Mouse (Mus musculus): ENCODE measurements around the gene Inpp5a. TPM values are rescaled to one million over a fixed set of nuclear protein-coding genes. Genes with fewer than 3 reads are reported as not detected.
"Not testable (repeated sequence)": the region's sequence is repeated elsewhere in the genome, so short reads cannot be mapped to it uniquely, and the experiment has no call there.

Gene Inpp5a
- total RNA-seq, 4 experiments from 2014 or later: 85.2 to 98.8 (median 89.6) TPM

GRCm38 (mm10) chr7:139400926-139401325 lies 12.0 kb downstream of the Inpp5a start:
- no peak for DNase-seq

DNA sequence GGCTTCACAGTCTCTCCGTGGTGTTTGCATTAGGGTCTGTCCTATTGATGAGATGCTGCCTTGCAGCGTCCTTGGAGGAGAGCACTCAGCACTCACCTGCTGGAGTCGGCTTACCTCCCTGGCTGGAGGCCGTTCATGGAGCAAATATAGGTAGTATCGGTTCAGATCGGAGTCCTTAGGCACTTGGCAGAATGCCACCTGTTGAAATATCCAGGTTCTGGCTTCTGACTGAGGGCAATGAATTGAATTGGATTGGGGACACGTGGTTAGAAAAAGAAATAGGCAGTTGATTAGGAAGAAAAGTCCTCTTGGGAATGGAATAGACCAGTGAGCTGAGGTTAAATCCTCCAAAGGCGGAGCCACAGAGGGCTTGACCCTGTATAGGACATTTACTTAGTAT lies 12.9 kb downstream of the Inpp5a start:
- no peak for DNase-seq

DNA sequence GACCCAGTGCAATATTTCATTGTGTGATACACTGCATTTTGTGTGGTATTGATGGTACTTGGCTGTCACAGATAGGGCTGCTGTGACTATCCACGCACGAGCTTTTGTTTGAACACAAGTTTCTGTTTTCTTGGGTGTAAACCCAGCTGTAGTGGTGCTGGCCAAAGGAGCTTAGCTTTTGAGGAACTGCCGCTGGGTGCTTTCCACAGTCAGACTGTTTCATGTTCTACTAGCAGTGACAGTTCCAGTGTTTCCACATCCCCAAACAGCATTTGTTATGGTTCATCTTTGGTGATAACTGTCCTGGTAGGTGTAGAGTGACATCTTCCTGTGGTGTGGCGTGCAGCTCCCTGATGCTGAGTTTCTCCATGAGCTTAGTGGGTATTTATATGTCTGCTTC lies 13.8 kb downstream of the Inpp5a start:
- DNase-seq: no peak

GRCm38 (mm10) chr7:139406581-139406980 lies 17.7 kb downstream of the Inpp5a start:
- no peak for DNase-seq

DNA sequence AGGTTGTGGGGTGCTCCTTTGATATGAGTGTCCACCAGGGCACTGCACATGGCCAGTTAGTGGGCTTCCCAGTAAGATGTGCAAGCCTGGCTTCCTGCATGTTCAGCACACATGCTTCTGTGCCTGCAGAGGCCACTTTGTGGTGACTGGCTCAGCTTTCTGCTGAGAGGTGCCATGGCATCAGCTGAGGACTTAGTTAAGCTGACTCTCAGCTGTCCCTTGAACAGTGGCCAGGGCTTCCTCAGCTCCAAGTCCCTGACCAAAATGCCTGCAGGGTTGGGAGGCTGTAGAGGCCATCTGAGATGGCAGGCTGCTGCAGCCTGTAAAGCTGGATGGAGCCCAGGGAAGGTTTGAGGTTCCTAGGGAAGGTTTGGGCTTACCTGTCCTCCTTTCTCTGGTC lies 19.1 kb downstream of the Inpp5a start:
- no peak for DNase-seq

DNA sequence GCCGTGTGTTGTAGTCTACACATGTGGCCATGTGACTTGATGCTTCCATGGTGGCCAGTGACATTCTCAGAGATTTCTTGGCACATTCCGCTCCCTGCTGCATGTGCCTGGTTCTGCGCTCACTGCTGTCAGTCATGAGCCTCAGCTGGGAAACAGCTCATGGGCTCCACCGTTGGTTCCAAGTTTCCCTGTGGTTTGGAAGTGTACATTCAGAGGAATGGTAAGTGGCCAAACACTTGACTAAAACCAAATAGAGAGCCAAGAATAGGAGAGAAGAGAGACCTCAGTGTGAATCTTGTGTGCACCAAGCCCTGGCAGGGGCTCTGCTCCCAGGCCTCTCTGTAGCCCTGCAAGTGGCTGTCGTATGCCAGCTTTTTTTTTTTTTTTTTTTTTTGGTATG lies 21.0 kb downstream of the Inpp5a start:
- no peak for DNase-seq

DNA sequence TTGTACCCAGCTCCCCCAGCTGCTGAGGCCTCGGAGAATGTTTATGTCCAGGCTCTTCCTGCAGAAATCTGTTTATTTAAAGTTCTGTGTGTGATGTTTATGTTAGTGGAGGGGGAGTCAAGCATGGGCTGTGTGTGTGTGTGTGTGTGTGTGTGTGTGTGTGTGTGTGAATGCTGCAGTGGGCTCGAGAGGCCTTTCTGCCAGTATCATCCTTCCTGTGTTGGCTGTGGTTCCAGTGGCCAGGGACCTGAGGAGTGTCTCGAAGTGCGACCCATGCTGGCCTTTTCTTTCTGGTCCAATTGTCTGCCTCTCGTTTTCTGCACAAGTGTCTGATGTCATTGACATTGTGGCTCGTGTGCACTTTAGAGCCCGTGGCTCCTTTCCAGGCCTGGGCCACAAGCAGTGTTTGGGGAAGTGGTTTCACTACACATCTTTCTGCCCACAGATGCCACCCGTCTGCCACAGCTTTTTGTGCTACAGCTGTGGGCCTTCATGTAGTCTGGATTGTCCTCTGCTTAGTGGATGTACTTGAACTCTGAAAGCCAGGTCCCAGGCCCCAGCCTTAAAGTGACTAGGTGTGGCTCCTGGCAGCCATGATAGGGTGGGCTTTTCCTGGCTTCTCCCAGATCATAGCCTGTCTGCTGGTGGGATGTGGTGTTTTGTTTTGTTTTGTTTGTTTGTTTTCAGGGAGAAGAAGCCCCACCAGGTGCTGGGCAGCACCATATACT lies 23.5 kb downstream of the Inpp5a start:
- DNase-seq: no peak

DNA sequence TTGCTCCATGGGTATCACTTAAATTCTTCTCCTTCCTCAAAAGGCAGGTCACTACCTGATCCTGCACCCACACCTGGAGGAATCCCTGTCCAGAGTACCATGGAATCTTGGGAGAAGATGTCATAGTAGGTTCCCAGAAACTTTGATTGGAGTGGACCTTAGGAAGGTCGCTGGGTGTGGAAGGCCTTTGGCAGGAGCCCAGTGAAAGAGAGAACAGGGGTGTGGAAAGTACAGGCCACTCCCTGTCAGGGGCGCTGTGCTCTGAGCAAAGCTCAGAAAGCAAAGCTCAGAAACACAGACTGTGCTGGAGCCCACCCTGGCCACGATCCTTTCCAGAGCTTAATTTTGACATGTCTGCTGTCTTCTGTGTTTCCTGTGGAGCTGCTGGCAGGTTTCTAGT lies 24.5 kb downstream of the Inpp5a start:
- no peak for DNase-seq

GRCm38 (mm10) chr7:139415616-139416225 lies 26.8 kb downstream of the Inpp5a start:
- no peak for DNase-seq

DNA sequence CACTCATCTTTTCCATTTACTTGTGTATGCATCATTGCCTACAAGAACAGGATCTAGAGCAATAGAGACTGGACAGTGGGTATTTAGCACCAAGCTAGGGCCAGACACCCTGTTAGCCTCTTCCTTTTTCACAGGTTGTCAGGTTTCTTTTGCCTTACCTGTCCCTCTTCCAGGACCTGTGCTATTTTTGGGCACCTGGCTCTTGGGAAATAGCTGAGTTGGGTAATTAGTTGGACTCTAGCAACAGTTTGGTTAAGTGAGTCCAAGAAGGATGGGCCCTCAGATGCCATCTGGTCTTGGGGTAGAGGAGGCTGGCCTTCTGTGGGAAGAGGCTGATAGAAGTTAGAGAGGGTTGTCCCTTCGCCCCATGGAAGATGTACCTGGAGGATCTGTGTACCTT lies 29.5 kb downstream of the Inpp5a start:
- no peak for DNase-seq

DNA sequence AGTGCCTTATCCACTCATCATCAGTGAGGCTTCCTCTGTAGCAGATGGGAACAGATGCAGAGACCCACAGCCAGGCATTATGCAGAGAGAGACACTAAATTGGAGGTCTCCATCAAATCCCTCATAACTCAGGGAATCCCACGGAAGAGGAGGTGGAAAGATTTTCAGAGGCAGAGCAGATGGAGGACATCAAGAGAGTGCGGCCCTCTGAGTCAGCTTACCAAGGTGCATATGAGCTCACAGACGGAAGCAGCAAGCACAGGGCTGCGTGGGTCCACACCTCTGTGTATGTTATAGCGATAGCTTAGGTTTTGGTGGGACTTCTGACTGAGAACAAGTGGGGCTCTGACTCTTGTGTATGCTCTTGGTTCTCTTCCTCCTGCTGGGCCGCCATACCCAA lies 33.9 kb downstream of the Inpp5a start:
- DNase-seq: no peak

DNA sequence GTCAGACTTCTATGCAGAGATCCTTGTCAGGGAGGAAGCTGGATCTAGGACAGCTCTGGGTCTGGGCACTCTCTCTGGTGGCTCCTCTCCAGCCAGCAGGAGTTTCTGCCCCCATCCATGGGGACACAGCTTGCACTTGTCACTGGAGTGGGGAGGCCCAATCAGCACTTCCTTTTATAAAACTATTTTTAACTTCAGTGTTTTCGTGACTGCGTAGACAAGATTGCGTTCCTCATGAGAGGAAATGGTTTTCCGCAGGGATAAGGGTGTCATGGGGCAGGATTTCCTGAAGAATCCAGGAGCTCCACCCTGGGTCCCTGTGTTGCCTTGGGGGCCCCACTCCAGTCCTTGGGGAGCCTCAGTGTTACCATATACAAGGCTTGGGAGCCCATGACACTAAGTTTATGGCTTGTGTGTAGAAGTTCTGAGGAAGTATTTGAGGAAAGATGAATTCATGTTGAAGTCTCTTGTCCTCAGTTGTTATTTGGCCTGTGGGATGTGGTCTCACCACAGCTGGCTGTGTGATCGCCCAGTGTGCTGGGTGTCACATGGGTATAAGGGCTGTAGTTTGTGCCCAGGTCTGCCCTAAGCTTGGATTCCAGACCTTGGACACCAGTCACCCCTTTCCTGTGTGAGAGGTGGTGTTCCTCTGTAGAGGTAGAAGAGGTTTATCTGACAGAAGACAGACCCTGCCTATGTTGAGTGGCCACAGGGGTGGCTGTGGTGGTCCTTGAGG lies 45.4 kb downstream of the Inpp5a start:
- no peak for DNase-seq

GRCm38 (mm10) chr7:139434931-139435330 lies 46.0 kb downstream of the Inpp5a start:
- not testable (repeated sequence) for DNase-seq

DNA sequence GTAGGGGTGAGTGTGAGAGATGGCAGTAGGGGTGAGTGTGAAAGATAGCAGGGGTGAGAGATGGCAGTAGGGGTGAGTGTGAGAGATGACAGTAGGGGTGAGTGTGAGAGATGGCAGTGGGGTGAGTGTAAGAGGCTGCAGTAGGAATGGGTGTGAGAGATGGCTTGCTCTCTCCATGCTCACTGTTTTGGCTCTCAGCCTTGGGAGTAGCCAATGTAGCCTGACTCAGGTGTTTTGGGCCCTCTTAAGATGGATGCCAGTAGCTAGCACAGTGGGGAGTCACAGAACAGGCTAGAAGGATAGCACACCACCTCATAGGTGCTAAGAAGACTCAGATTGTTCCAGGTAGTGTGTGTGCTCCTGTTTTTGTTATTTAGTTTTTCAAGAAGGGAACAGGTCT lies 46.8 kb downstream of the Inpp5a start:
- DNase-seq: no peak

- no peak for DNase-seq
Observed at GRCm38 (mm10) chr7:139436951-139437350, 48.0 kb downstream of the Inpp5a start.

DNA sequence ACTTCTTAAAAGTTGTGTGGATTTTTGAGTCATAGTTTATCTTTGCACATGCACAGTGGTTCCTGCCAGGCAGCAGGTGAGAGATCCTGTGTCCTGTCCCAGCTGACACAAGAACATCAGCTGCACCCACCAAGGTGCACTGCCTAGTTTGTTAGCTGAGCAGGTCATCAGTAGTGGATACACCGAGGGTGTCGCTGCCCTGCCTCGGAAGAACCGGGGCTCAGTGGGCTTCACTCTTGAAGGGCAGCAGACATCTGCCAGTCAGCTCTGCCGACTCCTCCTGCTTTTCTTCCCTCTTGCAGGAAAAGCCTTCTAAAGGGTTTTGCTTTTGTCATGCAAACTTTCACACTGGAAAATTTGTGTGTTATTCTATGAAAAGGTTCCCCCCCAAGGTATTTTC lies 48.6 kb downstream of the Inpp5a start:
- DNase-seq: no peak

GRCm38 (mm10) chr7:139437926-139438600 lies 49.2 kb downstream of the Inpp5a start:
- DNase-seq: no peak

- no peak for DNase-seq
Observed at GRCm38 (mm10) chr7:139438601-139438945, 49.7 kb downstream of the Inpp5a start.

GRCm38 (mm10) chr7:139439031-139439430 lies 50.1 kb downstream of the Inpp5a start:
- no peak for DNase-seq

DNA sequence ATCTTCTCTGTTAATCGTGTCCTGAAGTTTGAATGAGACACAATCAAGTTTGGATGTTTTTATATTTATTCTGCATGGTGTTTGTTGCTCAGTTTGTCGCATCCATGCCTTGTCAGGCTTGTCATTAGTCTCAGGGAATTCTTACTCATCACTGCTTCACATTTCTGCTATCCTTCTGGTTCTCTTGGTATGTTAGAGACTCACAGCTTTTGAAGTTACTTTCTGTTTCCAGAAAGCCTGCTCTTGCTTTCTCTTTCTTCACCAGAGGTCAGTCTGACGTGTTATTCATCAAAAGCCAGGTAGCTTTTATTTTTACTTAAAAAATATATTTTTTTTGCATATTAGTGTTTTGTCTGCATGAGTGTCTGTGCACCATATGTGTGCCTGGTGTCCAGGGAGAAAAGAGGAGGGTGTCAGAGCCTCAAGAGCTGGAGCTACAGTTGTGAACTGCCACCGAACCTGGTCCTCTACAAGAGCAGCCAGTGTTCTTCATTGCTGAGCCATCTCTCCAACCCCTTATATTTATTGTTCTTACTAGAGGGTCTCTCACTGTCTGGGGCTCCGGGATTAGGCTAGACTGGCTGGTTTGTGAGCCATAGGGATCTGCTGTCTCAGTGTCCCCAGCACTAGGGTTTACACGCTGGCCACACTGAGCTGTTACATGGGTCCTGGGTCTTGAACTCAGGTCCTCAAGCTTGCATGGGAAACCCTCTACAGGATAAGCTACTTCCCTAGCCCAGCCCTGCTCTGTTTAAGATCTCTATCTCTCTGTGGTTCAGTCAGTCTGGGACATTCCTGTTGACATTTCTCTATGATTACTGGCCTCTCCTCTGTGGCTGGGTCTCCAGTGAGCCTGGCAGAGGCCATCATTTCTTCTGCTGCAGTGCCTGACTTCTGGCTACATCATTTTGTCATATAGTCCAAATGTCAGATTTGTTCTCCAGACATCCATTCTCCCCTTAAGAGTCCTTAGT lies 51.3 kb downstream of the Inpp5a start:
- no peak for DNase-seq

- DNase-seq: no peak
Observed at GRCm38 (mm10) chr7:139441022-139441421, 52.1 kb downstream of the Inpp5a start.

DNA sequence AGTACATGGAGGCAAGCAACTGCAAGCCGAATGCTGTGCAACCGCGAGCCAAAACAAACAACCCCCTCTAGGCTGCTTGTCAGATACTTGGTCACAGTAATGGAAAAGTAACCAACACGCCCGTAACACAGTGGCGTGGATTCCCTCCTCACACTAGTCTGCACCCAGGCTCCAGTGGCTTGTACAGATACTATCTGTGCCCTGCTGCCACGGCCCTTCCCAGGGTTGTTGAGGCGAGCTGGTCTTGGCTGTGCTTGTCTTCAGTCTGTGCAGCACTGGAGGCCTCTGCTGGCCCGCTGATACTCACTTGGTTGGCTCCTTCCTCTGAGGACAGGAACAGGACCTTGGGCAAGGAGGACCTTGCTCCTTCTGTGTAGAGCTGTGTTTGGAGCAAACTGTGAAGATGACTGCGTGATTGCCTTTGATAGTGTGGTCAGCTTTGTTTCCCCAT lies 52.9 kb downstream of the Inpp5a start:
- DNase-seq: peak; percentile 48
